Mouse (Mus musculus) small intestine, adult 10 weeks (tissue): ENCODE measurements around the gene Styk1. TPM values are rescaled to one million over a fixed set of nuclear protein-coding genes. Genes with fewer than 3 reads are reported as not detected.

ENCODE experiments used
- polyA plus RNA-seq: library from polyadenylated mRNA; stranded (reverse); fragments of 350-450 nt; fragmentation: Illumina TruSeq; extraction: RNeasy Lipid Tissue Mini Kit (QIAGEN cat#74804); gene quantifications from one replicate; pipeline ENCODE4 v1.2.3, GENCODE M21; 2014; ENCODE audit warnings: low replicate concordance

Gene Styk1
- polyA plus RNA-seq: 163 TPM

DNA sequence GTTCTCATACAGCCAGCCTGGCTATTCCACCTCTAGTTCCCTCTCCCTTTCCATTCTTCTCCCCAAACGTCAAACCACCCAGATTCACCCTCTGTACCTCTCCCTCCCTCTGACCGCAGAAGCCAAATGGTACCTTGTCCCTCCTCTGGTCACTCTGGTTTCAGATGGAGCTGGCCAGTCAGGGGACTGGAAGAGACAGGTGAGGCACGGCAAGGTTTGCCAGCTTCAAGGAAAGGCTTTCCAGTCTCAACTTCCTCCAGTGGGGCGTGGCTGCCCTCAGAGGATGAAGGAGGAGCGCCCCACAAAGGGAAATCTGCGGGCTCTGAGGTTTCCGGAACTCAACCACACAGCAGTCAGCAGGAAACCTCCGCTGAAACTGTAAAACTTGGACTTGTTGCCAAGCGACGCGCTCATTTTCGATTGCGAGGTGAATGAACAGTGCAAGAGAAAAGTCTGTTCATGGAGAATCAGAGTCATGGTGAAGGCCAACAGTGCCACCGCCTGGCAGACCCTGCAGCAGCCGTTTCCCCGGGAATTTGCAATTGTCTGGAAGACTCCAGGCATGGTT lies at the start of gene Styk1:
Styk1 (minus strand) TSS at position 246 of the 568 bp plus-strand sequence.

DNA sequence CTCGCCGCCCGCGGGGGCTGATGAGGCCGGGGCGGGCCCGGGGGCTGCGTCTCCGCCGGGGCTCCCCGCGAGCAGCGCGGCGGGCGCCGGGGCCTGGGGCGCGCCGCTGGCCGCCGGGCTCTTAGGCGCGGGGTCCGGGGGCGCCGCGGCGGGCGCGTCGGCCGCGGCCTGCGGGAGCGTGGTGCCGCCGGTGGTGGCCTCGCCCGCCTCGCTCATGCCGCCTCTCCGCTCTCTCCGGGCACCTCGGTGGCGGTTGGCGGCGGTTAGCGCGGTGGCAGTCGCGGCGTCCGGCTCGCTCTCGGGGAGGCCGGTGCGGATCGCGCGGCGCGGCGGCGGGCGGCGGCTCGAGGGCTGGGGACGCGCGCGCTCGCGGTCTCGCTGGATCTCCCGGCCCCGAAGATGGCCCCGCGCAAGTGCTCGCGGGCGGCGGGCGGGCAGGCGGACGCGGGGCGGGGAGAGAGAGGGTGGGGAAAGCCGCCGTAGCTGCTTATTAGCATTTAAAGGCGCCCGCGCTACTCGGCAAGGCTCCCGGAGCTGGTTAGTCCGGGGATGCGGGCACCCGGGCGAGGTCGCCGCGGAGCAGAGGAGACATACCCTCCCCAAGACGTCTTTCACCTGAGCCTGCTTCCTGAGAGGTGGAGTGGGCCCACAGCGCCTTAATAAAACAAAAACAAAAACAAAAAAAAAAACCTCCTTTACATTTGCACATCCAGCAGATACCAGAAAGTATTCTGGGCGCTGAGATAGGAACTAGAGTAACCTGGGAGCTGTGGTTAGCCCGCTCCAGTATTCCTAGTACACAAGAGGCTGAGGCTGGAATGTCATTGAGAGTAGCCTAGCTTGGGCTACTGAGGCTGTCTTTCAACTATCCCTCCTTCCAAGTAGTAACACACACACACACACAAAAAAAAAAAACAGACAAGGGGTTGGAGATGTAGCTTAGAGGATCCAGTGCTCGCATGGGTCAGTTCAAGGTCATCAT lies 34.9 kb upstream of the Styk1 start, which contains the start of gene Ybx3:
Ybx3 (minus strand) TSS at position 437 of the 982 bp plus-strand sequence.

DNA sequence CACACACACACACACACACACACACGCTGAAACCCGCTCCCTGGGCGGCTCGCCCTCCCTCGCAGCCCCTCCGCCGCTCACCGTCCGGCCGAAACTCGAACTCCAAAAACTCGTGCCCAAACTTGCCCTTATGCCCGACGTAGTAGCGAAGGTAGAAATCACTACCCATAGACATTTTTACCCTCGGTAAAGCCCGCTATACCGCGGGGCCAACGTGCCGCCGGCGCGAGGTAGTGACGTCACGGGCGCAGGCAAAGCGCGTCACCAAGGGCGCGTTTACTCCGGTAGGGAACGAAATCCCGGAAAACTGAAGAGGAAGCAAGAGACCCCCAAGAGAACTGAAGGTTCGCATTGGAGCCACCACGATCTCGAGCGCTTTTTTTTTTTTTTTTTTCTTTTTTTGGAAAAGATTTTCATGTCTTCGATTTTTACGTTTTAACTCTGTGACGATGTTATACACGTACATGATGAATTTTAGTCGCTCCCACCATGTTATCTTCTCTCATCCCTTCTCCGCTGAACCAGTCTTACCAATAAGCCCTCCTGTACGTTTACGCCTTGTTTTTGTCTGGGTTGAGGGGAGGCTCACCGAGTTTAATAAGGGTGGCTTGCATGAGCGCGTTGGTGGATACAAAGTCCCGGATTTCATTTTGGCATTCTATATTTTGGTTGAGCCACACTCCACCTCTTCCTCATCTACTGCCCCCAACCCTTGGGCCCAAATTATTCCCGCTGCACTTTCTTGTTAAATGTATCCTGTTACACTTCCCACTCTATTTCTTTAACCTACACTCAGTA lies 60.2 kb downstream of the Styk1 start, which contains the start of gene Magohb:
Magohb (minus strand) TSS at position 254 of the 798 bp plus-strand sequence.

Other genes with a start within 250 kb of the Styk1 start
- 33.1 TPM for gene Klra2, start 106.2 kb downstream of the Styk1 start, polyA plus RNA-seq
- gene Magohb, start 60.4 kb downstream of the Styk1 start, polyA plus RNA-seq: 52.9 TPM
- 53.6 TPM for gene Ybx3, start 34.9 kb upstream of the Styk1 start, polyA plus RNA-seq
- gene 5430401F13Rik, start 132.8 kb upstream of the Styk1 start, polyA plus RNA-seq: not detected
- gene Gm6619, start 132.8 kb upstream of the Styk1 start, polyA plus RNA-seq: not detected